Mouse (Mus musculus) CH12.LX (cell line): Measurements from ENCODE around the gene Plod1. TPM values are rescaled to one million over a fixed set of nuclear protein-coding genes. Genes with fewer than 3 reads are reported as not detected.

Experiments used
- DNase-seq: peaks from one replicate; pipeline ENCODE4 v3.0.0-alpha.2; 2013; ENCODE audit errors: extremely low read depth
- H3K27ac ChIP-seq: 2 replicates; pipeline ENCODE4 v1.5.1; 2012; ENCODE audit warnings: low read depth, mild to moderate bottlenecking, control low read depth, moderate library complexity; ENCODE audit not compliant: insufficient read depth
- H3K27me3 ChIP-seq: replicated peaks from 2 replicates; pipeline ENCODE3; 2012; ENCODE audit warnings: inconsistent platforms
- H3K36me3 ChIP-seq, 2 experiments: replicated peaks in 1 of 2; 2 replicates each; pipeline versions ENCODE3 to v1.6.1; 2012; ENCODE audit warnings: inconsistent platforms in 1 of 2, low read length in 1 of 2, mild to moderate bottlenecking in 1 of 2, mixed read lengths in 1 of 2, moderate library complexity in 1 of 2; ENCODE audit not compliant: control insufficient read depth in 1 of 2, insufficient read depth in 1 of 2
- H3K4me1 ChIP-seq, 2 experiments: 2 replicates each; pipeline ENCODE4 v1.6.1; 2012; ENCODE audit warnings: inconsistent platforms in 1 of 2, moderate library complexity in 1 of 2; ENCODE audit not compliant: insufficient read depth in 2 of 2, control insufficient read depth in 1 of 2
- H3K4me2 ChIP-seq: 2 replicates; pipeline ENCODE4 v1.6.1; 2012; ENCODE audit warnings: low read depth, mild to moderate bottlenecking, control low read depth; ENCODE audit not compliant: poor library complexity, insufficient read depth, severe bottlenecking
- H3K4me3 ChIP-seq, 3 experiments: fragments of 150-350 bp in 1 of 3; sonication (generic) in 1 of 3; replicated peaks in 1 of 3; 2 replicates each; pipeline versions ENCODE3 to v1.5.1; 2011 to 2012; ENCODE audit warnings: low read depth in 2 of 3, low read length in 2 of 3, mild to moderate bottlenecking in 2 of 3, moderate library complexity in 2 of 3, control low read depth in 1 of 3, improper control_type of control experiment in 1 of 3, inconsistent platforms in 1 of 3, mixed read lengths in 1 of 3; ENCODE audit not compliant: poor library complexity in 1 of 3
- H3K79me2 ChIP-seq: replicated peaks from 2 replicates; pipeline ENCODE4 v1.6.1; 2012; ENCODE audit warnings: mild to moderate bottlenecking, moderate library complexity; ENCODE audit not compliant: control insufficient read depth, poor library complexity, insufficient read depth, severe bottlenecking; ENCODE audit errors: extremely low read depth
- H3K9ac ChIP-seq: 2 replicates; pipeline ENCODE4 v1.6.1; 2012; ENCODE audit warnings: low read depth, mild to moderate bottlenecking, control low read depth, moderate library complexity; ENCODE audit not compliant: insufficient read depth
- H3K9me3 ChIP-seq: replicated peaks from 2 replicates; pipeline ENCODE3; 2012; ENCODE audit warnings: low read length, inconsistent platforms, mixed read lengths
- BHLHE40 ChIP-seq: IDR thresholded peaks from 2 replicates; pipeline ENCODE4 v1.6.1; 2011; ENCODE audit warnings: mild to moderate bottlenecking, low read depth, low read length, improper control_type of control experiment
- CHD1 ChIP-seq: IDR thresholded peaks from 2 replicates; pipeline ENCODE4 v1.6.1; 2012; ENCODE audit warnings: low read depth, low read length, improper control_type of control experiment, inconsistent platforms
- CHD2 ChIP-seq: IDR thresholded peaks from 2 replicates; pipeline ENCODE4 v1.6.1; 2011; ENCODE audit warnings: low read length, improper control_type of control experiment
- CTCF ChIP-seq, 2 experiments: IDR thresholded peaks in 1 of 2; conservative IDR thresholded peaks in 1 of 2; 2 replicates each; pipeline ENCODE4 v1.5.1; 2011 to 2012; ENCODE audit warnings: low read depth in 2 of 2, low read length in 2 of 2, improper control_type of control experiment in 1 of 2, inconsistent platforms in 1 of 2, mild to moderate bottlenecking in 1 of 2, moderate library complexity in 1 of 2
- E2F4 ChIP-seq: IDR thresholded peaks from 2 replicates; pipeline ENCODE4 v1.6.1; 2011; ENCODE audit warnings: low read depth, low read length, improper control_type of control experiment; ENCODE audit not compliant: insufficient replicate concordance
- ELF1 ChIP-seq: IDR thresholded peaks from 2 replicates; pipeline ENCODE4 v1.6.1; 2014; ENCODE audit warnings: low read depth, mild to moderate bottlenecking, inconsistent platforms, low read length, improper control_type of control experiment
- EP300 ChIP-seq: IDR thresholded peaks from 2 replicates; pipeline ENCODE4 v1.6.1; 2011; ENCODE audit warnings: low read length, improper control_type of control experiment
- ETS1 ChIP-seq: conservative IDR thresholded peaks from 2 replicates; pipeline ENCODE4 v1.6.1; 2012; ENCODE audit warnings: low read depth, mild to moderate bottlenecking, inconsistent platforms, low read length, improper control_type of control experiment, moderate library complexity
- GABPA ChIP-seq: IDR thresholded peaks from 2 replicates; pipeline ENCODE4 v1.6.1; 2012; ENCODE audit warnings: low read depth, low read length, improper control_type of control experiment, inconsistent platforms; ENCODE audit not compliant: insufficient replicate concordance
- HCFC1 ChIP-seq: IDR thresholded peaks from 2 replicates; pipeline ENCODE4 v1.6.1; 2012; ENCODE audit warnings: low read depth, mild to moderate bottlenecking, inconsistent platforms, low read length, improper control_type of control experiment
- IRF4 ChIP-seq: IDR thresholded peaks from 2 replicates; pipeline ENCODE4 v1.6.1; 2014; ENCODE audit warnings: low read depth, mild to moderate bottlenecking, inconsistent platforms, low read length, improper control_type of control experiment
- JUN ChIP-seq: IDR thresholded peaks from 2 replicates; pipeline ENCODE4 v1.6.1; 2011; ENCODE audit warnings: low read depth, mild to moderate bottlenecking, low read length, improper control_type of control experiment, moderate library complexity; ENCODE audit not compliant: insufficient read depth
- JUND ChIP-seq: conservative IDR thresholded peaks from 2 replicates; pipeline ENCODE4 v1.6.1; 2011; ENCODE audit warnings: low read depth, low read length, improper control_type of control experiment
- KAT2A ChIP-seq: IDR thresholded peaks from 2 replicates; pipeline ENCODE4 v1.6.1; 2012; ENCODE audit warnings: low read length, improper control_type of control experiment, inconsistent platforms; ENCODE audit not compliant: insufficient replicate concordance
- MAFK ChIP-seq: IDR thresholded peaks from 2 replicates; pipeline ENCODE4 v1.6.1; 2011; ENCODE audit warnings: low read length, improper control_type of control experiment; ENCODE audit not compliant: insufficient replicate concordance
- MAX ChIP-seq: IDR thresholded peaks from 2 replicates; pipeline ENCODE4 v1.6.1; 2011; ENCODE audit warnings: low read length, improper control_type of control experiment
- MAZ ChIP-seq: IDR thresholded peaks from 2 replicates; pipeline ENCODE4 v1.6.1; 2012; ENCODE audit warnings: low read depth, mild to moderate bottlenecking, inconsistent platforms, low read length, improper control_type of control experiment, moderate library complexity
- MEF2A ChIP-seq: IDR thresholded peaks from 2 replicates; pipeline ENCODE4 v1.6.1; 2014; ENCODE audit warnings: low read depth, mild to moderate bottlenecking, inconsistent platforms, low read length, improper control_type of control experiment, borderline replicate concordance
- MXI1 ChIP-seq: IDR thresholded peaks from 2 replicates; pipeline ENCODE4 v1.6.1; 2011; ENCODE audit warnings: mild to moderate bottlenecking, low read depth, low read length, improper control_type of control experiment
- MYC ChIP-seq: IDR thresholded peaks from 2 replicates; pipeline ENCODE4 v1.6.1; 2011; ENCODE audit warnings: low read depth, mild to moderate bottlenecking, improper control_type of control experiment, low read length
- NELFE ChIP-seq: IDR thresholded peaks from 2 replicates; pipeline ENCODE4 v1.6.1; 2011; ENCODE audit warnings: low read depth, low read length, improper control_type of control experiment
- NRF1 ChIP-seq: IDR thresholded peaks from 2 replicates; pipeline ENCODE4 v1.6.1; 2014; ENCODE audit warnings: low read depth, mild to moderate bottlenecking, inconsistent platforms, low read length, improper control_type of control experiment, moderate library complexity
- PAX5 ChIP-seq: IDR thresholded peaks from 2 replicates; pipeline ENCODE4 v1.6.1; 2012; ENCODE audit warnings: low read length, inconsistent platforms, mixed read lengths
- POLR2A ChIP-seq: IDR thresholded peaks from 2 replicates; pipeline ENCODE4 v1.6.1; 2011; ENCODE audit warnings: low read depth, mild to moderate bottlenecking, improper control_type of control experiment, low read length
- POLR2AphosphoS2 ChIP-seq: IDR thresholded peaks from 2 replicates; pipeline ENCODE4 v1.6.1; 2011; ENCODE audit warnings: low read depth, low read length, improper control_type of control experiment
- RAD21 ChIP-seq: IDR thresholded peaks from 2 replicates; pipeline ENCODE4 v1.6.1; 2011; ENCODE audit warnings: low read depth, mild to moderate bottlenecking, low read length, improper control_type of control experiment, moderate library complexity
- RCOR1 ChIP-seq: conservative IDR thresholded peaks from 2 replicates; pipeline ENCODE4 v1.6.1; 2012; ENCODE audit warnings: low read depth, mild to moderate bottlenecking, inconsistent platforms, low read length, improper control_type of control experiment
- SIN3A ChIP-seq: IDR thresholded peaks from 2 replicates; pipeline ENCODE4 v1.6.1; 2012; ENCODE audit warnings: low read length, improper control_type of control experiment, inconsistent platforms
- SMC3 ChIP-seq: IDR thresholded peaks from 2 replicates; pipeline ENCODE4 v1.6.1; 2011; ENCODE audit warnings: low read depth, low read length, improper control_type of control experiment
- TBP ChIP-seq: conservative IDR thresholded peaks from 2 replicates; pipeline ENCODE4 v1.6.1; 2011; ENCODE audit warnings: low read depth, low read length, improper control_type of control experiment
- TCF12 ChIP-seq: IDR thresholded peaks from 2 replicates; pipeline ENCODE4 v1.6.1; 2014; ENCODE audit warnings: low read depth, mild to moderate bottlenecking, inconsistent platforms, low read length, improper control_type of control experiment
- UBTF ChIP-seq: IDR thresholded peaks from 2 replicates; pipeline ENCODE4 v1.6.1; 2012; ENCODE audit warnings: low read depth, mild to moderate bottlenecking, inconsistent platforms, low read length, improper control_type of control experiment, moderate library complexity
- USF1 ChIP-seq: IDR thresholded peaks from 2 replicates; pipeline ENCODE4 v1.6.1; 2014; ENCODE audit warnings: low read depth, mild to moderate bottlenecking, inconsistent platforms, low read length, improper control_type of control experiment
- USF2 ChIP-seq: conservative IDR thresholded peaks from 2 replicates; pipeline ENCODE4 v1.6.1; 2011; ENCODE audit warnings: low read depth, low read length, improper control_type of control experiment
- ZC3H11A ChIP-seq: IDR thresholded peaks from 2 replicates; pipeline ENCODE4 v1.6.1; 2012; ENCODE audit warnings: low read depth, mild to moderate bottlenecking, inconsistent platforms, low read length, improper control_type of control experiment
- ZKSCAN1 ChIP-seq: IDR thresholded peaks from 2 replicates; pipeline ENCODE4 v1.6.1; 2012; ENCODE audit warnings: low read depth, inconsistent platforms, low read length, improper control_type of control experiment, borderline replicate concordance
- ZMIZ1 ChIP-seq: IDR thresholded peaks from 2 replicates; pipeline ENCODE4 v1.6.1; 2012; ENCODE audit warnings: low read depth, mild to moderate bottlenecking, inconsistent platforms, low read length, improper control_type of control experiment
- ZNF384 ChIP-seq: IDR thresholded peaks from 2 replicates; pipeline ENCODE4 v1.6.1; 2012; ENCODE audit warnings: low read depth, low read length, improper control_type of control experiment, inconsistent platforms
- dilution Hi-C: fragments of 300-500 bp; cut with MboI; formaldehyde crosslinking; loops from 2 replicates; pipeline ENCODE4 v1.14.3; 2020; ENCODE audit warnings: low sequenced_read_pairs; ENCODE audit not compliant: extremely low pct_unique_long_range_greater_than_20kb, extremely low pct_ligation_motif_present
- in situ Hi-C: fragments of 300-500 bp; cut with MboI; formaldehyde crosslinking; loops from 3 replicates; pipeline ENCODE4 v1.14.3; 2019; ENCODE audit warnings: low sequenced_read_pairs, low pct_ligation_motif_present, low pct_unique_long_range_greater_than_20kb, mixed read lengths
- polyA plus RNA-seq: library from polyadenylated mRNA; unstranded; fragments of >175 nt; gene quantifications from 2 replicates; pipeline ENCODE4 v1.2.1, GENCODE M21; 2012; ENCODE audit warnings: low read depth; ENCODE audit not compliant: insufficient read length
- total RNA-seq, 2 experiments: library from RNA; depleted of rRNA; stranded (reverse); fragments of 300-350 nt in 1 of 2; fragments of >200 nt in 1 of 2; gene quantifications; 2 replicates each; pipeline ENCODE4 v1.2.3; 2012 to 2014

Plod1 gene
- total RNA-seq (2012; rRNA removed) (4.8 and 6.5 TPM in 2 replicates), total RNA-seq (2014; rRNA removed) (0.30 and 0.51 TPM in 2 replicates), polyA plus RNA-seq (1.9 TPM in 2 replicates)

DNA sequence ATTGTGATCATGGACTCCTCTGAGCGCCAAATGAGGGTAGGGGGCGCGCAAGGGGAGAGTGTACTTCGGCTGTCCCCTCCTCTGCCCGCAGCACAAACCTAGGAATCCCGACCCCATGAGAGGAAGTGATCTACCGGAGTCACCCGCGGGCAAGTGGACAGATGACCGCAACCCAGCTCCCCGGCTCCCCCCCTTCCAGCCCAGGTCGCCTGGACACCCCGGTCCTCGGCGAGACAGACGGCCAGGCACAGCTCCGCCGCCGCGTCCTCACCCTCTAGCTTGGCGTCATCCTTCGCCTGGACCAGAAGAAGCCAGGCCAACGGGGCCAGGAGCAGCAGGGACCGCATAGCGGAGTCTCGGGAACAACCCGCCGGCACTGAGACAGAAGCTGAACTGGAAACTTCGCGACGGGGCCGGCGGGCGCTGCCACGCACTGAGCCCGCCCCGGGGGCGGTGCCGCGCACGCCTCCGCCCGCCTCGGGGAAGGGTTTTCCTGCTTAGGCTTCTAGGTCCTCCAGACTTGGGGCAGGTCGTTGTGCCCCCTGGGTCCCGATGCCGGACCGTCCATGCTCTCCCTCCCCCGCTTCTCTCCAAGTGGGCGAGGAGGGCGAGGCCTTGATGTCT is at the start of gene Plod1:
Gene Plod1 (minus strand): TSS at position 437 of the 624 bp plus-strand sequence.
- peak within 1 kb of the TSS; percentile 52 for H3K4me2 ChIP-seq
- H3K36me3 ChIP-seq: no peaks in the 10 kb centered on the region
- H3K9ac ChIP-seq: peak within 1 kb of the TSS; percentile 87
- peak within 1 kb of the TSS; percentile 48 to 96 (median 57) for H3K4me3 ChIP-seq
- no peaks in the 10 kb centered on the region for H3K9me3 ChIP-seq
- in situ Hi-C loops (no loop called here), dilution Hi-C loops (no loop called here)
- no peak for TF ChIP-seq MYC
- TF ChIP-seq JUN: no peak
- no peak for TF ChIP-seq JUND
- TF ChIP-seq POLR2A: peak; percentile 87
- peak; percentile 52; the same call in 1 of the 2 replicates for TF ChIP-seq MAX
- no peak for TF ChIP-seq MAZ
- peak; percentile 26; the same call in 1 of the 2 replicates for TF ChIP-seq MEF2A
- peak; percentile 92 for TF ChIP-seq ZMIZ1
- TF ChIP-seq ZNF384: no peak
- TF ChIP-seq ETS1: no peak
- no peak for TF ChIP-seq MAFK
- TF ChIP-seq USF1: no peak
- no peak for TF ChIP-seq ZKSCAN1
- TF ChIP-seq HCFC1: no peak; the same call in 1 of the 2 replicates
- no peak; the same call in 1 of the 2 replicates for TF ChIP-seq CHD1
- TF ChIP-seq IRF4: peak; percentile 38
- TF ChIP-seq ELF1: peak; percentile 68
- peak; percentile 61; the same call in 1 of the 2 replicates for TF ChIP-seq POLR2AphosphoS2
- no peak for TF ChIP-seq E2F4
- TF ChIP-seq NRF1: peak; percentile 66
- no peak for TF ChIP-seq CTCF (conservative IDR thresholded peaks at IDR 0.05 in 1 of 2, IDR thresholded peaks at IDR 0.05 in 1 of 2; ENCODE audit: low read depth in 2 of 2, low read length in 2 of 2)
- TF ChIP-seq CHD2: no peak
- TF ChIP-seq UBTF: no peak
- TF ChIP-seq KAT2A: 0 out of 2 replicates have a peak, but pooled peaks have one; percentile 28
- TF ChIP-seq GABPA: no peak
- peak; percentile 75; the same call in 1 of the 2 replicates for TF ChIP-seq TBP
- no peak for TF ChIP-seq PAX5
- no peak for TF ChIP-seq USF2
- TF ChIP-seq MXI1: peak; percentile 82
- TF ChIP-seq BHLHE40: 0 out of 2 replicates have a peak, but pooled peaks have one; percentile 4
- no peak for TF ChIP-seq RCOR1
- TF ChIP-seq ZC3H11A: no peak
- TF ChIP-seq SIN3A: peak; percentile 71
- TF ChIP-seq RAD21: no peak
- TF ChIP-seq SMC3: no peak
- TF ChIP-seq NELFE: peak; percentile 85
- no peak for TF ChIP-seq EP300
- peak; percentile 94 for TF ChIP-seq TCF12
- TF ChIP-seq, all 38 proteins: peak for 15
- H3K4me1 ChIP-seq: peaks cover 10 to 24% of the 10 kb centered on the region in 2 experiments
- DNase-seq: peak; percentile 31
- no peak within 1 kb of the TSS for H3K27ac ChIP-seq
- peaks cover 4% of the 10 kb centered on the region for H3K79me2 ChIP-seq
- peaks cover 58% of the 10 kb centered on the region for H3K27me3 ChIP-seq
